Mouse (Mus musculus) kidney, adult 18-20 months (tissue): Measurements from ENCODE around the gene Tmcc1.

Experiments
- DNase-seq: peaks from one replicate; pipeline ENCODE4 v3.0.0; 2021

Gene Tmcc1

DNA sequence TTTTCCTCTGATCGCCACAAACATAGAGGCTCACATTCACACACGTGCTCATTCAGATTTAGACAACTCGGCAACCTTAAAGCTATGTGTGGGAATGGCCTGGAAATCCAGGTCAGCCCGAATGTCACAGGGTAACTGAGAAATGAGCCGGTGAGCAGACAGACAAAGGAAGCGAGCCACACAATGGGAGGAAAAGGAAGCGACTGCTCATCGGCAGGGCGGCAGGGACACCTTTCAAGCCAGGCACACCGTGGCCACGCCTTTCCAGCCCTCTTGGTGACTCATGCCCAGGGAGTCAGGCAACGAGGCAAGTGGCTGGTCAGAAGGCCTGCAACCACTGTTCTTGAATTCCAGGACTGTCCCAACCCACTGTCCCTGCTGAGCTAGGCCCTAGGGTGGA is 183.9 kb downstream of the Tmcc1 start:
- peak; percentile 49 for DNase-seq

DNA sequence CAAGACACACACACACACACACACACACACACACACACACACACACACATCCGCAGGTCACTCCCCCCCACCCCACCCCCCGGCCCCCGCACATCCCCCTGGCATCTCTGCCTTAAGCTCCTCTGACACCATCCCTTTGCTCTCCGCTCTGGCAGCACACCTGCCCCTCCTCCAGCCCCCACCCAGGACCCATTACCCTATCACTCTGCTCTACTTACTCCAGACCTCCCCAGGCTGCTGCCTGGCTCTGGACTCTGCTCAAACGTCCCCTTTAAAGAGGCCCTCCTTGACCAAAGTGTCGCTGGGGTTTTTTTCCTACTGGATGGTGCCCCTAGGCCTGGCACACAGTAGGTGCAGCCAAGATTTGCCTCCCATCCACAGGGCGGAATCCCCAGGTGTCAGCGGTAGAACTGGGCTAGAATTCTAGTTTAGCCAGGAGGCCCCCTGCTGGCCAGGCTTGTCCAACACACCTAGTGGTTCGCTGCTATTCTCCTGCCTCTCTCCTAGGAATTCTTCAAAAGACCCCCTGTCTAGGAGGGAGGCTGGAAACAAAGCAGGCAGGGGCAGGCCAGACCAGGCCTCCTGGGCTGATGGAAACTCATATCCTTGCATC is 185.6 kb downstream of the Tmcc1 start:
- DNase-seq = peak; percentile 79

DNA sequence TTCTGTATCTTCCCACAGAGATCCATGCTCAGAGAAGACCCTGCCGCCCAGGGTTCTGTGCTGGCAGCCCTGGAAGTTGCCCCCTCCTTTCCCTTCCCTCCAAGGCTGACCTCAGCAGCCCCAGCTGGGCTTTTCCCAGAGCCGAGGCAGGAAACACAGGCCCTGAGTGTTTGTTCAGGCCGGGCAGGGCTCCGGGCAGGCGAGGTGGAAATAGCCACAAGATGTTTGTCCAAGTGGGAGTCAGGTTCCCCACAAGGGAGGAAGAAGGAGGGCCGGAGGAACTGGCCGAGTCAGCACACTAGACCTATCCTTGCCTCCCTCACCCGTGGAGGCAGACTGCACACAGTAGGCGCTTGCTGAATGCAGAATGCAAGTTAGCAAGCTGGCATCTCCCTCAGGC is 186.6 kb downstream of the Tmcc1 start:
- peak; percentile 62 for DNase-seq

DNA sequence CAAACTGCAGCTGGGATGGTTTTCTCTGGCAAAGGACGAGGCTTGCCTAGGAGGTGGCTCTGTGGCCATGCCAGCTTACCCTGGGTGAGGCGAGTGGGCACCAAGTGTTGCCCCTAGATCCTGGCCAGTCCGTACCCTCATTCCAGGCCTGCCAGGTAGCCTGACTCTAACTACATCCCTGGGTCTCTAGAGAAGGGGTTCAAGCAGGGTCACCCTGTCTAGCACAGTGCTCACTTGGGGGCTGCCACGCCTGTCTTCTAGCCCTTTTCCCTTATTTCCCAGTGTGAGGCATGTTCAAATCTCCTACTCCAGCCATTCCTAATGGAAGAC is 187.4 kb downstream of the Tmcc1 start:
- DNase-seq = no peak

DNA sequence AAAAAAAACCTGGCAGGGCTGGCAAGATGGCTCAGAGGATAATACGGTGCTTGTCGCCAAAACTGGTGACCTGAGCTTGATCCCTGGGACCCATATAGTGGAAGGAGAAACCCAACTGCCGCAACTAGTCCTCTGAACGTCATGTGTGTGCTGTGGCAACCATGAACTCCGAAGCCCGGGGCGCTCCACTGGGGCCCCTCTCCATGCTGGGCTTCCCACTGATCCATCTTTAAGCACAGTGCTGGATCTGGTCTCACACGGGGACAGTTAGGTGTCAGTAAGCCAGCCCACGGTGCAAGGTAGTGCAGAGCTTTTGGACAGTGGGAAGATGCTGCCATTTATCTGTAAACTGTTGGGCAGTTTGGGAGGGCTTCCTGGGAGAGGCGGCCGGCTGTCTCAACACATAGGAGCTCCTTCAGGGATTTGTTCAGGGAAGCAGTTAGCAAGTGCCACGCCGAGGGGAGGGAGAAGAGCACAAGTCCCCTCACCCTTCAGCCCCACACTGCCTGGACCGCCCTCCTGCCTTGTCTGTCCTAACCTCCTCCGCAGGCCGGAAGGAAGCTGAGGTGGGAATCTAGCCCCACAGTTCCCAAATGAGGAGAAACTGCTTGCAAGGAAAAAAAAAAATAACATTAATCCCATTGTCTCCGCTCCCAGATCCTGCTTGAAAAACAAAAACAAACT is 187.9 kb downstream of the Tmcc1 start:
- DNase-seq = no peak

DNA sequence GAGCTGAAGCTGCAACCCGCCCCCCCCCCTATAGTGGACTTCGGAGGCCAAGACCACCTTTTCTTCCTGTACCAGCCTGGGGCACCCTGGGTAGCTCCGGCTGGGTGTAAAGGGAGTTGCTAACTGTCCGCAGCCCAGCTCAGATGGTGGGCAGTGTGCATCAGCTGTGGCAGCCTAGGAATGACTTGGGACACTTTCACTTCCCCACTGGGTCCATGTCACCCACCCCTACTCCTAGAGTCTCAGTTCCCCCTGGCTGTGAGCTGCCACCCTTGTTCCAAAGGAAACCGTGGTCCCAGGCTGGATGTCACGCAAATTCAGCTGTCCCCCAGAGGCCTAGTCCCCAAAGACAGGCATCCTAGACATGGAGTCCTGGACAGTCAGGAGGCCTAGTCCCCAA is 188.6 kb downstream of the Tmcc1 start:
- DNase-seq = no peak

DNA sequence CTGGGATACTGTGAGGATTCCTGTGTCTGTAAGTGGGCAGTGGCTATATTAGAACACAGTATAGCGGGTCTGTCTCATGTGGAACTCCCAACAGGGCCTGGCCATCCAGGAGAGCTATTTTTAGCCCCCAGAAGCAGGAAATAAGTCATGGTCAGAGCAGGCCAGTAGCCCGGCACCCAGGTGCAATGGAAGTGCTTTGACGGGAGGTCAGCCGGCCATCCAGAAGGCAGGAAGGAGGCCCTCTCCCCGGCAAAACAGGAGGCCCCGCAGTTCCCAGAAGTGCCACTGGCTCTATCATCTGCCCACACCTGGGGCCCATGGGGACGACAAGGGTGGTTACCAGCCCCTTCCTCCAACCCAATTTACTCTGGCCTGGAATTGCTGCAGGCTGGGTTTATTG is 189.2 kb downstream of the Tmcc1 start:
- no peak for DNase-seq

DNA sequence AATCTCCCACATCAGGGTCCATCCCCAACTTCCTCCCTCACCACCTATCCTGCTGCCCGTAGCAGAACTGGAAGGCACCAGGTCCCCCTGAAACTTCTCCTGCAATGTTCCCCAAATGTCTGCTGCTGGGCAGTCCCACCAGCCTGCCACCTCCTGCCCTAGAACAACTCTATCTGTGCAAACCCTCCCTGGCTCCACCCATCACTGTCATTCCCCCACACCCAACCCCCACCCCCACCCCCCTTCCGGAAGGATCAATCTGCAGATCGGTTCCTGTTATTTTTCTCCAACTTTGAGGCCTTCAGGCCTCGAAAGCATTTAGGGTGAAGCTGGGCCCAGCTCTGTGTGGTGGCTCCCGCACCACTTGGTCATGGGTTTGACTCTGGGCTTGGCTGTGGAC is 189.8 kb downstream of the Tmcc1 start:
- no peak for DNase-seq

DNA sequence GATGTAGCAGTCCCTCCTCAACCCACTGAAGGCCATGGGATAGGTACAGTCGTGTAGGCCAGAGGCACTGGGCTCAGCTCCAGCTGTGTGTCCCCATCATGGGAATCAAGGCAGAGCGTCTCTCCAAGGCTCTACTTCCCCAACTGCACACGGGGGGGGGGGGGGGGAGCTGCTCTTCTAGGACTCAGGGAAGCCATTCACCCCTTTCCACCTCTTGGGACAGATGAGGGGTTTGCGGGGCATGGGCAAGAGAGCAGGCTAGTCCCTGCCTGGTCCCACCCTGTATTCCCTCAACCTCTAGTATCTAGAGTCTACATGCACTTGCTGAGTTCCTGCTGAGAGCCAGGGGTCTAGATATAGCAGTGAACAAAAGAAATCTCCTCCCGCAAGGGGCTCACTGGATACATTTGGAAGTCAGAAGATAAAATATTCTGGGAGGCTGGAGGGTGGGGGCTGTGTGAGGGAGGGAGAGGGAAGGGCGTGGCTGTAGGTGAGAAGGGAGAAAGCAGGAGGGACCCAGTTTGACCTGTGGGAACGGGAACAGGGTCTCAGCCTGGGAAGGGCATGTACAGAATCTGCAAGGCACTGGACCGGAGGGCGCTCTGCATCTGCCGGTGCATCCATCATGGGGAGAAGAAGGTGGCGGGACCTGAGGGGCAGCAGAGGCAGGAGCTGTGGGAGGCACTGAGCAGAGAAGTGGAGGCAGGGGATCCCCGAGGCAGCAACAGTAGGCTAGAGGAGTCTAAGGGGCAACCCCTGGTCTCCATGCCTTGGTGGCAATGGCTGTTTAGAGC is 190.8 kb downstream of the Tmcc1 start:
- DNase-seq = no peak

DNA sequence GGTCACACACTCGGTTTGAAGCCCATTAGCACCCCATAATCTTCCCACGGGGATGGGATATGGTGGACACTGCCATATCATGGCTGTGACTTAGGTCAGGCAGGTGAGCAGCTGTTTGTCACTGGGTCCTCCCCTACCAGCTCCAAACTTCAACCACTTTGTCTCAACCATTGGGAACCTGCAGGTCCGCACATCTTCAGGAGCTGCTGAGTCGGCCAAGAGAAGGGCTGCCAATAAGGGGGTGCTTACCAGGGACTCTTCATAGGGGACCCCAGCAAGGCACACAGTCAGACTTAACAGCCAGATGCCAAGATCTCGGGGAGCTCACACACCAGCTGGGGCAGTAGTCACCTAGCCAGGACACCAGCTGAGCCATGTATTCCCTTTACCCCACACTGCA is 192.4 kb downstream of the Tmcc1 start:
- DNase-seq = no peak

DNA sequence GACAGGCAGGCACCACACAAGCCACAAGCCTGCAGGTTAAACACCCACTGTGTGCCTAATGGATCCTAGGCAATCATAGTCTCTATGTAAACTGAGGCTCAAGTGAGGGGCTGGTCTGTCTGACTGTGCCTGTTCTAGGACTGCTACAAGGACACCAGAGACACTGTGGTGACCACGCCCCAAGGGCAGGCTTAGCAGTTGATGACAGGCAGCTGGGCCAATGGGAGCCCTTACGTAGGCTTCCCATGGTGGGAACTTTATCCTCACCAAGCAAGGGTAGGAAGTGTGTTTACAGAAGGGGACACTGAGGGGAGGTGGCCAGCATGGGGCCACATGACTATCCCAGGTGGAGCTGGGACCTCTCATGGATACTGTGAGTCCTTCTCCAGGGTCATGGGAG is 194.1 kb downstream of the Tmcc1 start:
- no peak for DNase-seq

DNA sequence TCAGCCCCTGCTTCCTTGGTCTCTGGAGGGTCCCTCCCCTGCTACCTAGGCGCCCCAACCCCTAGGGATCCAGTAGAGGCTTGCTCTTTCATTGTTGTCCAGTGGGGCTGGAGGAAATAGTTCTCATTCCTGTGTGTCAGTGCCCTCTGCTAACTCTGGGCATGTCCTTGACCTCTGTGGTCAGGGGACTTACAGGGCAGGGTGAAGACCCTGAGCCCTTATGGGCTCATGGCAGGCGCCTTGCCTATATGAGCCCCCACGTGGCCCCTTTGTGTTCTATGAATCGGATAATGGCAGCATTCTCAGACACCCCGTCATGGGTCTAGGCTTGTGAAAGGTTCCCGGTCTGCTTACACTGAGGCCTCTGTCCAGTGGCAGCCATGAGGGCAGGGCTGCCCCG is 194.5 kb downstream of the Tmcc1 start:
- DNase-seq = no peak

DNA sequence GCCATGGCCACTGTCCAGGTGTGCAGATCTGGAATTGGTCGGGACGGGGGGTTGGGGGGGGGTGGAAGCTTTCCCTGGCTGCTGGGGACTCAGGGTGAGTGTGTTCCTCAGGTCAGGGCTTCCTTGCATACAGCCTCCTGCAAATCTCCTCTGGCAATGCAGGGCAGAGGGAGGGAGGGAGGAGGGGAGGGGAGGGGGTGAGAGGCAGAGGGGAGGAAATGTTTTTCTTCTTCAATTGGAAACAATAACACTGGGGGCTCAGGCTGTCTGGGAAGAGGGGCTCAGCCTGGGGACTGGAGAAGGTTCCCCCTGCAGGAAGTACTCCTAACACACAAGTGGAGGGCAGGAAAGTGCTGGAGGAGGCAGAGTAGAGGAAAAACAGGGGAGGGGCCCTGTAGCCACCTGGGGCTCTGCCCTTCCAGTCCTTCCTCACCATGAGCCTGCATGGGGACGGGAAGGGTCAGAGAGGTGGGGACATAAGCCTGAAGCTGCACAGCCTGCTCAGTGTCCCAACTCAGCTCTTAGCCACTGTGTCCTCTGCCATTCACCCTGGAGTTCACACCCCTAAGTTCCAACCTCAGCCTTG is 195.5 kb downstream of the Tmcc1 start:
- DNase-seq = no peak

DNA sequence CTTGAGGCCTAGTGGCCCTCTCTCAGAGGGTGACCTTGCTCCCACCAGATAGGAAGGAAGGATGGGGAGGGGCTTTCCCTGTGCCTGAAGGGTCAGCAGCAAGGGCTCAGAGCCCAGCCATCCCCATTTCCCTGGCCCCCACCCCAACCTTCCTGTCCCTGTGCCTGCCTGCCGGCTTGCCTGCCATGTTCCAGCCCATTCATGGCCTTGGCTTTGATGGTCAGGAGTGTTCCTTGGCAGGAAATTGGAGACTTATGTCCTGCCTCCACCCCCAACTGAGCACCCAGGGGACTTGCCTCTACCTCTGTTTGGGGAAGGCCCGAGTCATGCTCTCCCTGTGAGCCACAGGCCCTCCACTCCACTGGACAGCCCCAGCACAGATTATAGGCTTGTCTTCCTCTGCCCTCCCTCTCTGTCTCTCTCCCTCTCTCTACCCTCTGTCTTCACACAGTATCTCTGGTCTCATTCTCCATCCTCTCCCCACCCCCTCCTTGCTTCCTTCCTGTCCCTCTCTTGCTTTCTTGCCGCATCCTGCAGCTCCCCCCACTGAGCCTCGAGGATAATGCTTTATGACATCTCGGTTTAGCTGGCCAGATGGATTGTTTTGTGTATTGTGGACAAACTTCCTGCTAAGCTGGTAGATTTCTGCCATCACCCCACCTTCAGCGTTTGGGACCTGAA is 197.0 kb downstream of the Tmcc1 start:
- peak; percentile 69 for DNase-seq

DNA sequence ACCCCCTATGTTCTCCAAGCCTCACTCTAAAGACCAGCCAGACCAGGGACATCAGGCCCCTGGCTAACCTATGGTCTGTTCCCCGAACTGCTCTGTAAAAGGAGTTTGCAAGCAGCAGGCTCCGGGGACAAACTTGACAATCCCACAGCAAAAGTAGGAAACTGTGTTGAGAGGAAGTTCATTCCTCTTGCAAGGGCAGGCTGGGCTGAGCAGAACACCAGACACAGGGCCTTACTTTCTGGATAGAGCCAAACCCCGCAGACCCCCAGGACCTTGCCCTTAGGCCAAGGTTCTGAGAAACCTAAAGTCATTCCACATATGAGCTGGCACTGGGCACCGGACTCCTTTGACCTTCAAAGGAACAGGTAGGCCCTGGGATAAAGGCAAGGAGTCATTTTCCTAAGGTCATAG is 197.8 kb downstream of the Tmcc1 start:
- DNase-seq = no peak

DNA sequence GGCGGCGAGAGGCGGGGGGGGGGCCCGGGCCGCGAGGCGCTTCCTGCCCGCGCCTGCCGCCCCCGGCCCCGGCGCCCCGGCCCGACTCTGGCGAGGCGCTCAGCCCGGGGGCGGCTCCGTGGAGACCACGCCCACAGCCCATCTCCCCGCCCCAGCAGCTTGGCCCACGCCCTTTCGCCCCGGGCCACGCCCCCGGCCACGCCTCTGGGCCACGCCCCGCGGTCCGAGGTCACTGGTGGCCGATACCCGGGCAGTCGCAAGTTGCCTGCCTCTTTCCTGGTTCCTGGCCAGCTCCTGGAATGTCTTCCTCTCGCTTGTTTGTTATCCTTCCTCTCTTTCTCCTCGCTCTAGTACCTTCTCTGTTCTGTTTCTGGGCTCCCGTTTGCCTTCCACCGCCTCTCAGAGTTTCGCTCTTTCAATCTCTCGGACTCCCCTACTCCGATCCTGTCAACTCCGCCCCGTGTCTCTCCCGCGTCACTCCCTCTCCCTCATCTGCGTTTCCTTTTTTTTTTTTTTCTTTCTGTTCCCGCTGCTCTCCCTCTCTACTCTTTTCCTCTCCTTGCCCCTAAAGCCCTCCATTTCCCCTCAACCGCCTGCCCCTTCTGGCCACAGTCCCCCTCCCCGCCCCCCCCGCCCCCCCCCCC is 198.3 kb downstream of the Tmcc1 start, which contains the start of gene Plxnd1:
Gene Plxnd1, minus strand, starts transcription at position 129 of the 644 bp plus-strand sequence.
- peak; percentile 98 for DNase-seq

DNA sequence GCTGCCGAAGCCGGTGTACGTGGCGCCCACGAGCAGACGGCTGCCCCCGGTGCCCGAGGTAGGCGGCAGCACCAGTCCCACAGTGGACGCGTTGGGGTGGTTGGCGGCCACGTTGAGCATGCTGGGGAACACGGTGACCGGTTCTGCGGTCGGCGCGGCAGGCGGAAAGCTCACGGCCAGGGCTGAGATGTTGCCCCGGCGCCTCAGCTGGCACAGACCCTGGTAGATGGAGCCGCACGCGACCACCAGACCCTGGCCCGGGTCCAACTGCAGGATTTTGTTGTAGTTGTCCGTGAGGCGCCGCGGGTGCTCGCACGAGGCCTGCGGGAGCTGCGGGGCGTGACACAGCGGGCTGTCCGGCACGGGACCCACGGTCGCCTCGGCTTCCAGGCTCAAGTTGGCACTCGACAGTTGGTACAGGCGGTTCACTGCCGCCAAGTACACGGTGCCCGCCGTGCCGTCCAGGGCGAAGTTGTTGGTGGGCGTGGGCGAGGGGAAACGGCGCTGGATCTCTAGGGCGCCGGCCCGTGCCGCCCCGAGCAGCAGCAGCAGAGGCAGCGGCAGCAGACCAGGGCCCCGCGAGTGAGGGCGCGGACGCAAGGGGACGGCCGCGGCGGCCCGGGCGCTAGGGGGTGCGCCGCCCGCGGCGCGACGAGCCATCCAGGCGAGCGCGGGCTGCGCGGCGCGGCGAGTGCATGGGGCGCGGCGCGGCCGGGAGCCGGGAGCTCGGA is 199.0 kb downstream of the Tmcc1 start:
- DNase-seq = no peak

DNA sequence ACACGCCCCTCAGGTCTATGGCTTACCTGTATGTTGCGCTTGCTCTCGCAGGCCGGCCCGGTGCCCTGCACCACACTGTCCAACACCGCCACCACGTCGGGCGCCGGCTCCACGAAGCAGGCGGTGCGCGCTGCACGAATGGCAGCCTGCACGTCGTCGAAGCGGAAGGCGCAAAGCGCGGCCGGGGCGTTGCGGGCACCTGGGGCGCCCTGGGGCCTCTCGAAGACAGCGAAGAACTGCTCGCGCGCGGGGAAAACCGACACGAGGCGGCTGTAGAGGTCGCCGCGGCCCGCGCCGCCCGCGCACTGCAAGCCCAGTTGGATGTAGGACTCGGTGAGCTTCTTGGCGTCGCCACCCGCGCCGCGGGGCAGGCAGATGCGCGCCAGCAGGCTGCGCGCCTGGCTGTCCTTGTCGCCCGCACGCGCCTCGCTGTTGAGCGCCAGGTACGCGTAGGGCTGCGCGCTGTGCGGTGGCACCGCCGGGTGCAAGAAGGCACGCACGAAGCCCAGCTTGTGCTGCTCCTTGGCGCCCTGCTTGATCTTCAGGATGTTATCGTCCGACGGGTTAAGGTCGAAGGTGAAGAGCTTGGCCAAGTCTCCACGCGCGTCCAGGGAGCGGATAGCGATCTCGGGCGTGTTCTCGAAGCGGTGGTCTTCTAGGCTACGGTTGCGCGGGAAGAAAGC is 199.7 kb downstream of the Tmcc1 start:
- no peak for DNase-seq

DNA sequence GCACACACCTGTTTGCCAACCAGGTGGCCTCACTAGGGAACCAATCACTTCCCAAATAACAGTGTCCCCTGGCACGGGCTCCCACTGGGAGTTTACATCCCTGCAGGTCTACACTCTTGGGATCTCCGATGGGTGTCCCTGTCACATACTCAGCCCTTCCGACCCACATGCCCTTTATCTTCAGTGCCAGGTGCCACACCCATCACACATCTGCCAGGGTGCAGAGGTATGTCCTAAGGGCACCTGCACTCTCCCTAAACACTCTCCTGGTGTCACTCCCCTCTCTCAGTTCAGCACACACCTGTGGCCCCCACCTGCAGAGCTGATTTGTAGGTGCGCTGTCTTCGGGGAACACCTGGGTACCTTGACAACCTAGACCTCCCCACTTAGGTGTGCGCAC is 200.3 kb downstream of the Tmcc1 start:
- DNase-seq = no peak

DNA sequence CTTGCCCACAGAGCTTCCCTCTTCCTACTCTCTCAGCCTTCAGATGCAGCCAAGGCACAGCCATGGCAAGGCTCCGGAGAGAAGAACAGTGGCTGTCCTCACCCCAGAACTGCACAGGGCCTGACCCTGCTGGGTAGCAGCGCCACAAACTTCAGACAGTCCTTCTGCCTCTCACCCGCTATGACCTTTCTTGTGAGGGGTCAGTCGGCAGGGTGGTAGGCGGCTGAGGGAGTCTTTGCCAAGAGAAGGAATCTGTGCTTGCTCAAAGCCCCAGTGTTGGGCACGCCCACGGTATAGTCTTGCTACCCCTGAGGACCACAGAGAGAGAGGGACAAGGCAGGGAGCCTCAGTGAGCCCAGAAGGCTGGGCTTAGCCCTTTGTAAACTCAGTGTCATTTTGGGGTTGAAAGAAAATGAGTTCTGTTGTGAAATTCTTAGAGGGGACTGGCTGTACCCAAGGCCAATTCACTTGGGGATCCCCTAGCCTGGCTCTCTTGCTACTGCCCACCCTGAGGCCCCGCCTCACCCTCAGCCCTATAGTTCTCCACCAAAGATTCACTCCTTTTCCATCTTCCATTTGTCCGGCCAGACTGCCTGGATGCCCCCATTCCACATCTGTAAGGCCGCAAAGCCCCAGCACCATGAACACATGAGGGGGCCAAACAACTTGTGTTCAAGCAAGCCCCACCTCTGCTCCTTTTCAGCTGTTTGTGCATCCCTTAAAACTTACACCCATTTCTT is 201.2 kb downstream of the Tmcc1 start:
- no peak for DNase-seq
